Mouse (Mus musculus) brain, embryonic 14.5 days (tissue): Measurements from ENCODE around the gene Bcl11a.

ENCODE experiments used
- CTCF ChIP-seq: fragments of 200-500 bp; IDR thresholded peaks from 2 replicates; pipeline ENCODE4 v1.5.1; 2012; ENCODE audit warnings: inconsistent platforms, mild to moderate bottlenecking, moderate library complexity, borderline replicate concordance; ENCODE audit not compliant: insufficient read depth, insufficient read length; ENCODE audit errors: extremely low read depth
- POLR2A ChIP-seq: fragments of 200-500 bp; IDR thresholded peaks from 2 replicates; pipeline ENCODE4 v1.6.1; 2012; ENCODE audit warnings: mild to moderate bottlenecking, inconsistent platforms, borderline replicate concordance; ENCODE audit not compliant: poor library complexity, insufficient read depth, insufficient read length, severe bottlenecking; ENCODE audit errors: extremely low read depth

DNA sequence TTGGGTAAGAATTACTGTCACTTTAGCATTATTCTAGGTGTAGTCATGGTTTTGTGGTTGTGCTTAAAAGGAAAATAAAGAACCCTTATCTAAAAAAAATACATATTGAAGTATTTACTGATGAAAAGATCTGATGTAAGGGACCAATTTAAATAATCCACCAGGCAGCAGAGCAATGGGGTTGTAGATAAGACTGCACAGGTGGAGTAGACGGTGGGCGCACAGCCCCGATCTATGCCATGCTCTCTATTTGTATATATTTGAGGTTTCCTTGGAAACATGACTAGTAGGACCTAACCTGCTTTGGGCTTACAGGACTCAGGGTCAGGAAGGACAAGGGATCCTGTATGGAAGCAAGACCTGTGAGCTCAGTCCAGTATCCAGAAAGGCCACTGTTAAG is 31.5 kb downstream of the Bcl11a start:
- no peak for TF ChIP-seq CTCF
- TF ChIP-seq POLR2A: no peak
